Mouse (Mus musculus) urinary bladder, postnatal 14 days (tissue): ENCODE measurements around the gene Mapk8ip3.

Experiments used
- DNase-seq: peaks from one replicate; pipeline ENCODE4 v3.0.0; 2021; ENCODE audit warnings: low spot score

The Mapk8ip3 gene

GRCm38 (mm10) chr17:24849733-24850064, 87.1 kb downstream of the Mapk8ip3 start:
- no peak for DNase-seq

GRCm38 (mm10) chr17:24848600-24849031, 88.2 kb downstream of the Mapk8ip3 start:
- no peak for DNase-seq

DNA sequence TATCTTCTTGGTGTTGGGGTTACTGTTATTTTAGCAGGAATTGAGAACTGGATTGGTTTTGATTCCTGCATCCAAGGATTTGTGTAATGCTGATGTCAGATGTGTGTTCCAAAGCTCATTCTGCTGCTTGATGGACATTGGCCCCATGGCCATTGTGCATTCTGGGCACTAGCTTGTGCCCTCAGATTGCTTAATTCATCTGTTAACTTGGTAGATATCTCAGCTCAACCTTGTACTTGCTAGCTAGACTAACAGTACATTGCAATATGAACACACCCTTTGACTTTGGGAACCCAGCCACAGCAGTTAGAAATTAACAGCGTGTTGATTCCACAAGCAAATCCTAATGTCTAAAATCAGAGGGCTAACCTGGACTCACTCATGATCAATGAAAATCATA, 89.4 kb downstream of the Mapk8ip3 start:
- DNase-seq: no peak

- DNase-seq: no peak
Observed at GRCm38 (mm10) chr17:24844525-24844924, 92.3 kb downstream of the Mapk8ip3 start.

GRCm38 (mm10) chr17:24842631-24843030, 94.1 kb downstream of the Mapk8ip3 start:
- no peak for DNase-seq
